Mouse (Mus musculus): Measurements from ENCODE around the gene Tmem165.

Gene Tmem165

DNA sequence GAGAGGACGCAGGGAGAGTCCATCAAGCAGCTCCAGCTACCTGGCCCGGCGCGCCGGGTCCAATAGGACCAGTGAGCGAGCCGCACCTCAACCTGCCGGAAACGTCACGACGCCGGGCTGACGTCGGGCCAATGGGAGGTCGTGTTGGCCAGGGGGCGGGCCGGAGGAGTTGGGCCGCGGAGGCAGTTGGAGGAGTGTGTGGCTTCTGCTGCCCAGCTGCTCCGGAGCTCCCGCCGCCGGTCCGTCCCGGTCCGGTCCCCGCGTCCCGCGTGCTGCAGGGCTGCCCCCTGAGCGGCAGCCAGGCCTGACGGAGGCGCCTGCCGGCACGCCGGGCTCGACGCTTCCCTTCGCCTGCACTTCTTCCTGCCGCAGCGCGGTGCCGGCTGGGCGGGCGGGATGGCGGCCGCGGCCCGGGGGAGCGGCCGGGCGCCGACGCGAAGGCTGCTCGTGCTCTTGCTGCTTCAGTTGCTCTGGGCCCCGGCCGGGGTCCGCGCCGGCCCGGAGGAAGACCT is at the start of gene Tmem165:
Tmem165 (plus strand) TSS at position 131 of the 512 bp plus-strand sequence.
- peak; percentile 87 for DNase-seq (ENCODE audit: low read depth, low spot score)

- DNase-seq (ENCODE audit: low read depth, low spot score), result no peak
Observed at GRCm38 (mm10) chr5:76135644-76136043, 48.0 kb upstream of the Tmem165 start.

DNA sequence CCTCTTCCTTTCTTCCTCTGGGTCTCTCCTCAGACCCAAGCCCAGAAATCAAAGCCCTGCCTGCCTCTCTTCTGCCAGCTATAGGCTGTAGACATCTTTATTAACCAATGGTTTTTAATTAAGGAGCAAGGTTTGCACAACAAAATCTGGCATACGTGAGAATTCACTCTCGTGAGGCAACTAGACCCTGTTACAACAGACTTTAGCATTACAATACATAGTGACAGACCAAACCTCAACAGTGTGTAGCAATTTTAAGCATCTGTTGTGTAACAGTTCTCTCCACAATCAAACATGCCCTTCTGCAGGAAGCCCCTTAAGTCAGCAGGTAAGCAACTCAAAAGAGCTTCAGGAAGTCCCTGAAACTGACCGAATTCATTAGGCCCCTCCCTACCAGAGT is 47.4 kb upstream of the Tmem165 start:
- no peak for DNase-seq (ENCODE audit: low read depth, low spot score)

GRCm38 (mm10) chr5:76137586-76137985 is 46.1 kb upstream of the Tmem165 start:
- DNase-seq (ENCODE audit: low read depth, low spot score), result no peak

GRCm38 (mm10) chr5:76138071-76138470 is 45.6 kb upstream of the Tmem165 start:
- no peak for DNase-seq (ENCODE audit: low read depth, low spot score)

DNA sequence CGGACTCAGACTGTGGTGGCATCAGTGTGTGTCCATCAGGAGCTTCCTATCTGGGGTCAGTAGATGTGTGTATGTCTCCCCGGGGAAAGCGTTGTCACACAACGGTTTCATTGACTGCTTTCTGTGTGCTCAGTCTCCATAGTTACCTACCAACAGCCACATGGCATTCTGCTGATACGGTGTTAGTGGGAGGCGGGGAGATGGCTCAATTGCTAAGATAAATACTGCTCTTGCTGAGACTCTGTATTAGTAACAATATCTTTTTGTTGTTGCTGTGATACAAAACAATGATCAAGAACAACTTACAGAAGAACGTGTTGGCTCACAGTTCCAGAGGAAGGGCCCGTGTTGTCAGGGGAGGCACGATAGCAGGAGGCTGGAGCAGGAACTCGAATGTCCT is 45.2 kb upstream of the Tmem165 start:
- peak; percentile 14 for DNase-seq (ENCODE audit: low read depth, low spot score)

- DNase-seq (ENCODE audit: low read depth, low spot score), result no peak
Observed at GRCm38 (mm10) chr5:76139171-76139671, 44.5 kb upstream of the Tmem165 start.

- peak; percentile 88 for DNase-seq (ENCODE audit: low read depth, low spot score)
Observed at GRCm38 (mm10) chr5:76139808-76140729, 43.6 kb upstream of the Tmem165 start, which contains the start of gene Srd5a3. Srd5a3 (plus strand) TSS chr5:76140271.

DNA sequence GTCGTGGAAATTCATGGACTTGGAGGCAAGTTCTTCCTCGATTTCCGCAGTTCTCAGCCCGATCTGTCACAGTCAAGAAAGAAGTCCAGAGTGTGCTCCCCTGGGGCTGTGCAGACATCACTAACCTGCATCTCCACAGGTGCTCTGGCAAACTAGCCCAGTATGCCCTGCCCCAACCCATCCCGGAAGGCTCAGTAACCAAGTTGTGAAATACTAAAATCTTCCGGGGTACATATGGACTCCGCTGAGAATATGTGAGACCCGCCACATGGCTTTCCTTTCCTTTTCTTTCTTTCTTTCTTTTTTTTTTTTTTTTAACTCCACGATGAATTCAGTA is 43.0 kb upstream of the Tmem165 start:
- DNase-seq (ENCODE audit: low read depth, low spot score), result no peak

GRCm38 (mm10) chr5:76143356-76143755 is 40.3 kb upstream of the Tmem165 start:
- DNase-seq (ENCODE audit: low read depth, low spot score), result no peak

DNA sequence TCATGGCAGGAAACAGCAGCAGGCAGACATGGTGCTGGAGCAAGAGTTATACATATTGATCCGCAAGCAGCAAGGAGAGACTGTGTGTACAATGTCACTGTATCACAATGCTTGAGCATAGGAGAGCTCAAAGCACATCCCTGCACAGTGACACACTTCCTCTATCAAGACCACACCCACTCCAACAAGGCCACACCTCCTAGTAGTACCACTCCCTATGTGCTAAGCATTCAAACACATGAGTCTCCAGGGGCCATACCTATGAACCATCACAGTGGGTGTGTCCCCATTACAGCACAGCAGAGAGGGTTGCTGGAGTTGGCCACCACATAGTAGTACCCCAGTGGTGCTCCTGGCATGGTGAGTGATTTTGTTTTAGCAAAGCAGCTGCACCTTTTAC is 37.3 kb upstream of the Tmem165 start:
- no peak for DNase-seq (ENCODE audit: low read depth, low spot score)

- DNase-seq (ENCODE audit: low read depth, low spot score), result no peak
Observed at GRCm38 (mm10) chr5:76149436-76149835, 34.2 kb upstream of the Tmem165 start.

- no peak for DNase-seq (ENCODE audit: low read depth, low spot score)
Observed at GRCm38 (mm10) chr5:76152956-76153355, 30.7 kb upstream of the Tmem165 start.

DNA sequence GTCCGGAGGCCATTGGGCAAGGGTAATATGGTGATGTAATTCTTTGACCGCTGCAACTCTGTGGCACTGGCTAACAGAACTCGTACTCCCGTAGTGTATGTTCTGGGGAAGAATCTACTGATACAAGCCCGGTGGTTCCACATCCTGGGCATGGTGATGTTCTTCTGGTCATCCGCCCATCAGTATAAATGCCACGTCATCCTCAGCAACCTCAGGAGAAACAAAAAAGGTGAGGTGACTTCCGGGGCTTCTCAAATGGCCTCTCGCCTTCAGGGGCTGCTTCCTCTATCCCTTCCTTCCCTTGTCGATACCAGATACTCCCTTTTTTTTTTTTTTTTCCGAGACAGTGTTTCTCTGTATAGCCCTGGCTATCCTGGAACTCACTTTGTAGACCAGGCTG is 30.2 kb upstream of the Tmem165 start:
- DNase-seq (ENCODE audit: low read depth, low spot score), result no peak

- no peak for DNase-seq (ENCODE audit: low read depth, low spot score)
Observed at GRCm38 (mm10) chr5:76154434-76155165, 29.1 kb upstream of the Tmem165 start.

GRCm38 (mm10) chr5:76159555-76159954 is 24.1 kb upstream of the Tmem165 start:
- no peak for DNase-seq (ENCODE audit: low read depth, low spot score)

DNA sequence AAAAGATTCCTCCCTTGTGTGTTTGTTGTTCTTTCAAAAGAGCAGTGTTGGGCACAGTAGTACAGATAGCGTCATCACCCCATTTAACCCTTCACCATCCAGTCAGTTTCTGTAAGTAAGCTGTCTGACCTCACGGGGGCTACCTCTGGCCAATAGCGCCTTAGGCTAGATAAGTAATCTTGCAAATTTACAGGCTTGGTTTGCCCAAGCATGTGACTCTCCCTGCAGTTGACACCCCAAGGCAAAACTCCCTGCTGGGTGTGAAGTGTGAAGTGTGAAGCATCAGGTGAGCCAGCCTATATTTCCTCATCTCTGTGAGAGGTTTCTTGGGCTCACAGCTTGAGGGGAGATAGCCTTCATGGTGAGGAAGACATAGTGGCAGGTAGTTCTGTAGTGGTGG is 23.6 kb upstream of the Tmem165 start:
- DNase-seq (ENCODE audit: low read depth, low spot score), result no peak

- DNase-seq (ENCODE audit: low read depth, low spot score), result no peak
Observed at GRCm38 (mm10) chr5:76161491-76161890, 22.2 kb upstream of the Tmem165 start.

DNA sequence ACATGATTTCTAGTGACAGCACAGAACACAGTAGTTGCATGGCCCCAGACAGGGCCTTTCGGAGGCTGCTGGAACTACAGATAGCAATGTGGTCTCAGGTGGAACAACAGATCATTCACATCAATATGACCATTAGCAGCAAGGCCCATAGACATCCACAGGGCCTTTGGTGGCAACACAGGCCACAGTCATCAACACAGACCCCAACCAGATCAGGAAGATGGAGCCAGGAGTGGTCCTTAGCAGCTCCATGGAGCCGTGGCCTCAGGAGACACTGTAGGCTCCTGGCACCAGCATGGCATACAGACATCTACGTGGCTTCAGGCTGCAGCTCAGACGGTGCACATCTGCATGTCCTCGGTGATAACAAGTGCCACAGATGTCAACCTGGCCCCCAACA is 20.8 kb upstream of the Tmem165 start:
- no peak for DNase-seq (ENCODE audit: low read depth, low spot score)

- no peak for DNase-seq (ENCODE audit: low read depth, low spot score)
Observed at GRCm38 (mm10) chr5:76163828-76164390, 19.8 kb upstream of the Tmem165 start.

- DNase-seq (ENCODE audit: low read depth, low spot score), result no peak
Observed at GRCm38 (mm10) chr5:76164827-76165226, 18.9 kb upstream of the Tmem165 start.

GRCm38 (mm10) chr5:76170522-76170921 is 13.2 kb upstream of the Tmem165 start:
- DNase-seq (ENCODE audit: low read depth, low spot score), result no peak
